Mouse (Mus musculus): ENCODE measurements around the gene Tomm40. TPM values are rescaled to one million over a fixed set of nuclear protein-coding genes. Genes with fewer than 3 reads are reported as not detected.
A peak's percentile ranks its signal among the peaks of the same experiment; 100 is the strongest.

Gene Tomm40
- 17.0 and 19.6 TPM in 2 replicates for total RNA-seq (2015)
- 8.6 and 12.6 TPM in 2 replicates for total RNA-seq (2017)

- peak; percentile 89 for ATAC-seq (ENCODE audit: poor library complexity, severe bottlenecking)
Measured at GRCm38 (mm10) chr7:19715239-19716054, at the start of gene Tomm40. Gene Tomm40, minus strand, starts transcription at chr7:19715438.

- ATAC-seq (ENCODE audit: poor library complexity, severe bottlenecking): no peak
Measured at GRCm38 (mm10) chr7:19764581-19764980, 49.3 kb upstream of the Tomm40 start.

GRCm38 (mm10) chr7:19763829-19764477, 48.7 kb upstream of the Tomm40 start:
- ATAC-seq (ENCODE audit: poor library complexity, severe bottlenecking): peak; percentile 87

- no peak for ATAC-seq (ENCODE audit: poor library complexity, severe bottlenecking)
Measured at GRCm38 (mm10) chr7:19762283-19762682, 47.0 kb upstream of the Tomm40 start.

GRCm38 (mm10) chr7:19760021-19760420, 44.8 kb upstream of the Tomm40 start:
- no peak for ATAC-seq (ENCODE audit: poor library complexity, severe bottlenecking)

GRCm38 (mm10) chr7:19758623-19759022, 43.4 kb upstream of the Tomm40 start:
- no peak for ATAC-seq (ENCODE audit: poor library complexity, severe bottlenecking)

GRCm38 (mm10) chr7:19755851-19756786, 40.9 kb upstream of the Tomm40 start:
- ATAC-seq (ENCODE audit: poor library complexity, severe bottlenecking): no peak

- no peak for ATAC-seq (ENCODE audit: poor library complexity, severe bottlenecking)
Measured at GRCm38 (mm10) chr7:19755008-19755407, 39.8 kb upstream of the Tomm40 start.

GRCm38 (mm10) chr7:19754065-19754464, 38.8 kb upstream of the Tomm40 start:
- ATAC-seq (ENCODE audit: poor library complexity, severe bottlenecking): no peak

GRCm38 (mm10) chr7:19753587-19753986, 38.3 kb upstream of the Tomm40 start:
- no peak for ATAC-seq (ENCODE audit: poor library complexity, severe bottlenecking)

GRCm38 (mm10) chr7:19752652-19753051, 37.4 kb upstream of the Tomm40 start:
- ATAC-seq (ENCODE audit: poor library complexity, severe bottlenecking): no peak

- no peak for ATAC-seq (ENCODE audit: poor library complexity, severe bottlenecking)
Measured at GRCm38 (mm10) chr7:19751070-19751383, 35.8 kb upstream of the Tomm40 start.

GRCm38 (mm10) chr7:19750217-19751069, 35.2 kb upstream of the Tomm40 start, which contains the start of gene Nectin2:
Gene Nectin2, minus strand, starts transcription at chr7:19750483.
- peak; percentile 81 for ATAC-seq (ENCODE audit: poor library complexity, severe bottlenecking)

- ATAC-seq (ENCODE audit: poor library complexity, severe bottlenecking): peak; percentile 88
Measured at GRCm38 (mm10) chr7:19749389-19750216, 34.4 kb upstream of the Tomm40 start.

- ATAC-seq (ENCODE audit: poor library complexity, severe bottlenecking): no peak
Measured at GRCm38 (mm10) chr7:19748219-19749195, 33.3 kb upstream of the Tomm40 start.

- no peak for ATAC-seq (ENCODE audit: poor library complexity, severe bottlenecking)
Measured at GRCm38 (mm10) chr7:19747420-19748218, 32.4 kb upstream of the Tomm40 start.
